Mouse (Mus musculus): ENCODE data around the gene Faf1. TPM values are rescaled to one million over a fixed set of nuclear protein-coding genes. Genes with fewer than 3 reads are reported as not detected.

Gene Faf1
- polyA plus RNA-seq, 1 experiment from 2014 or later, result 17.0 TPM

DNA sequence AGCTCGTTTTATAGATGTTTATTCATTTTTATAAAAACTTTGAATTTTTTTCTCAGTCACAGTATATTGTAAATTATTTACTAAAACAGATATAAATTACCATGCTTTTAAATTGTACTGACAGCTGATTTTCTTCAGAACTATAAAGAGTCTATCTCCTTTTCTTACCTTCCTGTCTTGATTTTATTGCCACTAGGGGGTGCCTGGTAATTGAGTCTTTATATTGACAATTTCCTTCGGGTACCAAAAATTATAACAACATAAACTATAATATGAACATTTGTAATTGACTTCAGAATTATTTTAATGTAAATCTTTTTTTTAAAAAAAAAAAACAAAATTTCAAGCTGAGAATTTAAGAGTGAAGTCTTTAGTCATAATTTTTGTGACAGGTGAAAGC lies 67.6 kb downstream of the Faf1 start:
- no peak overlapping the region for H3K4me2 ChIP-seq (ENCODE audit: low read depth, low read length)
- 68% methylated on average over 2 of the region's 2 CpGs for WGBS
- ATAC-seq (ENCODE audit: insufficient read depth, low FRiP score), result no peak
- H3K9ac ChIP-seq (ENCODE audit: low read length), result no peak overlapping the region
- H3K36me3 ChIP-seq (ENCODE audit: control insufficient read depth, insufficient read depth, low read length), result no peaks in the 10 kb centered on the region
- no peak overlapping the region for H3K4me3 ChIP-seq (replicated peaks; ENCODE audit: low read length)
- no peaks in the 10 kb centered on the region for H3K4me1 ChIP-seq (ENCODE audit: control insufficient read depth, insufficient read depth, low read length)
- no peaks in the 10 kb centered on the region for H3K9me3 ChIP-seq (replicated peaks; ENCODE audit: control insufficient read depth, low read length)
- H3K27me3 ChIP-seq (ENCODE audit: control insufficient read depth, insufficient read depth, low read length), result no peaks in the 10 kb centered on the region
- no peak overlapping the region for H3K27ac ChIP-seq (ENCODE audit: low read length)

DNA sequence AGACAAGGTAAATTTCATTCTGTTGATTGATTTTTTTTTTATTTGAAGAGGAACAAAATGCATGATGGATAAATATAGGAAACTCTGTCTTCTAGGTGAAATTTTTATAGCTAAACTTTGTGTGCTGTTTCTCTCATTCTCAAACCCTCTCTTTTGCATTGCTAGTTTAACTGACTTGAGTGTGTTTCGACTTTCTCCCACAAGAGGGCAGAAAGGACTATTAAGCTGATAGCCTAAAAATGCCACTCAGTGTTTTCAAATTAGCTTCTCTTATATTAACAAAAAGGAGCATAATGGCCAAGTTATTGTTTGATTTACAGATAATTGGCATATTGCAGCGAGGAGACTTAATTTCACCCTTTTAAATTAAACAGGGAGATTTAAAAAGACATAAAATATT lies 82.6 kb downstream of the Faf1 start:
- no peak overlapping the region for H3K4me3 ChIP-seq (replicated peaks; ENCODE audit: low read length)
- no peak overlapping the region for H3K9ac ChIP-seq (ENCODE audit: low read length)
- H3K27ac ChIP-seq (ENCODE audit: low read length), result no peak overlapping the region
- no peaks in the 10 kb centered on the region for H3K4me1 ChIP-seq (ENCODE audit: control insufficient read depth, insufficient read depth, low read length)
- no peaks in the 10 kb centered on the region for H3K9me3 ChIP-seq (replicated peaks; ENCODE audit: control insufficient read depth, low read length)
- no peaks in the 10 kb centered on the region for H3K36me3 ChIP-seq (ENCODE audit: control insufficient read depth, insufficient read depth, low read length)
- WGBS, result 33% methylated on average over 2 of the region's 2 CpGs
- no peak overlapping the region for H3K4me2 ChIP-seq (ENCODE audit: low read depth, low read length)
- no peaks in the 10 kb centered on the region for H3K27me3 ChIP-seq (ENCODE audit: control insufficient read depth, insufficient read depth, low read length)
- ATAC-seq (ENCODE audit: insufficient read depth, low FRiP score), result no peak

DNA sequence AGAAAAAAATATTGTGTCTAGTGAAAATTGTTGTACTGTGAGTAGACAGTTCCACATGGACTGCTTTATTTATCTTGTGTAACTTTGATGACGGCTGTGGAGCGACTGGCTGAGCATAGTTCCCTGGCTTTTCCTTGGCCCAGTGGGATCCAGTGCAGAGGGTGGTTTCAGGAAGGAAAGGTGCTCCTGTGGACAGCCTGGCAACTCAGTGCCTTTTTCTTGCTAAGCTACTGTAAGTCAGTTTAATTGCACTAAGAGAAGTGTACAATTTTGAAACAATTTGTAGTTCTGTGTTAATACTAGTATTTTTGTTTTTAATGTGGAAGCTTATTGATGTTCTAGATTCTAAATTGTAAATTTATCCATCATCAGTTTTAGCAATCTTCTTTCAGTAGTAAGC lies 83.5 kb downstream of the Faf1 start:
- H3K36me3 ChIP-seq (ENCODE audit: control insufficient read depth, insufficient read depth, low read length), result no peaks in the 10 kb centered on the region
- no peak overlapping the region for H3K4me3 ChIP-seq (replicated peaks; ENCODE audit: low read length)
- no peaks in the 10 kb centered on the region for H3K4me1 ChIP-seq (ENCODE audit: control insufficient read depth, insufficient read depth, low read length)
- no peak for ATAC-seq (ENCODE audit: insufficient read depth, low FRiP score)
- no peaks in the 10 kb centered on the region for H3K27me3 ChIP-seq (ENCODE audit: control insufficient read depth, insufficient read depth, low read length)
- WGBS, result 69% methylated on average over 2 of the region's 2 CpGs
- no peak overlapping the region for H3K9ac ChIP-seq (ENCODE audit: low read length)
- H3K27ac ChIP-seq (ENCODE audit: low read length), result no peak overlapping the region
- H3K4me2 ChIP-seq (ENCODE audit: low read depth, low read length), result no peak overlapping the region
- H3K9me3 ChIP-seq (replicated peaks; ENCODE audit: control insufficient read depth, low read length), result no peaks in the 10 kb centered on the region

DNA sequence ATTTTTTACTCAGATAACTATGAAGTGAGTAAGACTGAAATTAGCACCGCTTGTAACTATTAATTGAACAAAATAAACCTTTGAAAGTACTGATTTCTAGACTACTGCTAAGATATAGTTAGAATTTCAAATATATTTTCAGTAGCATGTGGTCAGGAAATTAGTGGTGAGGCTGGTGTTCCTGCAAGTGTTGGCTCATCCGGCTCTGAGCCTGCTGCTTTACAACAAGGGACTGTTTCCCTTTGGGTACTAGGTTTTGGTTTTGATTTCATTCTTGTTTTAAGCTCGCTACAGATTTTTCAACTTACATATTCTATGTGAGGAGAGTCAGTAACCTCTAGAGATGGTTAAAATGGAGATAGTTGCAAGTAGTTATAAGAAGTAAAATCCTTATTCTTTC lies 84.1 kb downstream of the Faf1 start:
- no peak overlapping the region for H3K27ac ChIP-seq (ENCODE audit: low read length)
- no peaks in the 10 kb centered on the region for H3K9me3 ChIP-seq (replicated peaks; ENCODE audit: control insufficient read depth, low read length)

DNA sequence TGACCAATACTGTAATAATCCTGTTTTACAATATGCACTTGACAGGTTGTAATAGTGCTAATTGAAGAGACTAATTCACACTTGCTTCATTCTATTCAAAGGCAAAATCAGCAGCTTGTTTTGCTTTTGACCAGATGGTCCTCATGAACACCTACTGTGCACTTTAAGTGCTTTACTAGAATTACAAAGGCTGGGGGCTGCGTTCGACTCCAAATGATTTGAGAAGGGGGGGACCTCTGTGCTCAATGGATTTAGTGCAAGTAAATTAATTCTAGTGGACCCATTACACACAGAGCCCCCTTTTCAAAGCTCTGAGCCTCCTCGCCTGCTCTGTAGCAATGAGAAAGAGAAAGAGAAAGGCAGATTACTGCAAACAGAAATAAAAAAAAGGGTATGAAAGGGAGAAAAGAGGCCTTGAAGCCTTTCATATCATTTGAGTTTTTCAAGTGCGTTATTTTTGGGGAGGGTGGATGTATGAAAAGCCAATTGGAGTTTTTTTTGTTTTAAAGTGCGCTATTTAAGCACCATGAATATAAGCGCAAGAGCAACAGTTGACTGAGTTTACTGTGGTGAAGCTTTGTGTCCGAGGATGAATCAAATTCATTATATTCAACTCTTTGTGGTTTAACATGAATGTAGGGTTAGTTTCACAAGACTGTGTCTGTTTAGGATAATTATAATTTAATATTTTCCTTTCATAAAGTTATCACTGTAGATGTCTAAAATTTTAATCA lies 86.5 kb downstream of the Faf1 start:
- Histone ChIP-seq H3K27me3 (ENCODE audit: control insufficient read depth, insufficient read depth, low read length) (no peaks in the 10 kb centered on the region), H3K27ac (ENCODE audit: low read length) (no peak overlapping the region), H3K4me3 (replicated peaks; ENCODE audit: low read length) (no peak overlapping the region), H3K9ac (ENCODE audit: low read length) (no peak overlapping the region), H3K36me3 (ENCODE audit: control insufficient read depth, insufficient read depth, low read length) (no peaks in the 10 kb centered on the region), H3K9me3 (replicated peaks; ENCODE audit: control insufficient read depth, low read length) (no peaks in the 10 kb centered on the region), H3K4me2 (ENCODE audit: low read depth, low read length) (no peak overlapping the region), H3K4me1 (ENCODE audit: control insufficient read depth, insufficient read depth, low read length) (no peaks in the 10 kb centered on the region)
- WGBS, result 62% methylated on average over 7 of the region's 7 CpGs
- no peak for ATAC-seq (ENCODE audit: insufficient read depth, low FRiP score)

More for the DNA sequence above, 84.1 kb downstream of the Faf1 start:
- WGBS, result 76% methylated on average over 3 of the region's 3 CpGs
- H3K4me3 ChIP-seq (replicated peaks; ENCODE audit: low read length), result no peak overlapping the region
- ATAC-seq (ENCODE audit: insufficient read depth, low FRiP score), result no peak
- no peaks in the 10 kb centered on the region for H3K36me3 ChIP-seq (ENCODE audit: control insufficient read depth, insufficient read depth, low read length)
- no peaks in the 10 kb centered on the region for H3K27me3 ChIP-seq (ENCODE audit: control insufficient read depth, insufficient read depth, low read length)
- no peaks in the 10 kb centered on the region for H3K4me1 ChIP-seq (ENCODE audit: control insufficient read depth, insufficient read depth, low read length)
- no peak overlapping the region for H3K4me2 ChIP-seq (ENCODE audit: low read depth, low read length)
- H3K9ac ChIP-seq (ENCODE audit: low read length), result no peak overlapping the region

DNA sequence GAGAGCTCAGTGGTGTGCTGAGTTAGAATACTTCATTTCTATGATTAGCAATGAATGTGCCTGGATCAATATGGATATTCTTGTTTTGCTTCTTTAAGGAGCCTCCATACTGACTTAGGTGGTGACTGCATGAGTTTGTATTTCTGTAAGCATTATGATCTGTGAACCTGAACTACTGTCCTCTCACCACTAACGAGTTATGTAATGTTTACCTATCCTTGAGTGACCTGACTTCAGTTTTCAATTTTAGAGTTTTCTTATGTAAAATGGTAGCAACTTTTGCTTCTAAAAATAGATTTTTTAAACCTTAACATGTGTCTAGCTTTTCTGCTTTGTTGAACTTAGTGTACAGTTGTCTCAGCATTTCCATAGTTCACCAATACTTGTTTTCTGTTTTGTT lies 92.7 kb downstream of the Faf1 start:
- H3K36me3 ChIP-seq (ENCODE audit: control insufficient read depth, insufficient read depth, low read length), result no peaks in the 10 kb centered on the region
- H3K4me1 ChIP-seq (ENCODE audit: control insufficient read depth, insufficient read depth, low read length), result no peaks in the 10 kb centered on the region
- WGBS, result 74% methylated on average over 1 of the region's 1 CpGs
- no peak for ATAC-seq (ENCODE audit: insufficient read depth, low FRiP score)
- no peaks in the 10 kb centered on the region for H3K27me3 ChIP-seq (ENCODE audit: control insufficient read depth, insufficient read depth, low read length)
- H3K9ac ChIP-seq (ENCODE audit: low read length), result no peak overlapping the region
- H3K9me3 ChIP-seq (replicated peaks; ENCODE audit: control insufficient read depth, low read length), result no peaks in the 10 kb centered on the region
- no peak overlapping the region for H3K4me2 ChIP-seq (ENCODE audit: low read depth, low read length)
- no peak overlapping the region for H3K4me3 ChIP-seq (replicated peaks; ENCODE audit: low read length)
- no peak overlapping the region for H3K27ac ChIP-seq (ENCODE audit: low read length)

DNA sequence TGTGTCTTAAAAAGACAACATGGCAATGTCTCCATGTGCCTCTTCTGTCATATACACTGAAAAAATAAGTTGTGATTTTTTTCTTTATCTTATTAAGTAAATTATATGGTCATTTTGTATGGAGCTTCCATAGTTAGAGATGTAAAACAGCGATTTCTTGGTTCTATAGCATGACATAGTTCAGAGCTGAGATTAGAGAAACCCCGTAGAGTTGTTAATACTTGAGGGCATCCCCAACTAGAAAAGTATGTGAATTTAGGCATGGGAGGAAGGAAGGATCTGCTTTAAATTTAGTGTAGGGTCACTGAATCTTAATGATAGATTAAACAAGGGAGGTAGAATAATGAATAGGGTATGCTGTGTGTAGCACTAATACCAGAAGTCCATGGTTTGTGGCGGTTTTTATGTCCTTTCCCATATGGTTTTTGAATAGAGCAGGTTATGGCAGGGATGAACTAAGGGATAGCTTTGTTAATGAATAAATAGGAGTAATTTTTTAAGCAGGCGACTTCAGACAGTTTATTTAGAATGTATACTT lies 106.3 kb downstream of the Faf1 start:
- Histone ChIP-seq H3K4me1 (ENCODE audit: control insufficient read depth, insufficient read depth, low read length) (no peaks in the 10 kb centered on the region), H3K9me3 (replicated peaks; ENCODE audit: control insufficient read depth, low read length) (no peaks in the 10 kb centered on the region), H3K4me2 (ENCODE audit: low read depth, low read length) (no peak overlapping the region), H3K4me3 (replicated peaks; ENCODE audit: low read length) (no peak overlapping the region), H3K9ac (ENCODE audit: low read length) (no peak overlapping the region), H3K36me3 (ENCODE audit: control insufficient read depth, insufficient read depth, low read length) (no peaks in the 10 kb centered on the region), H3K27ac (ENCODE audit: low read length) (no peak overlapping the region), H3K27me3 (ENCODE audit: control insufficient read depth, insufficient read depth, low read length) (no peaks in the 10 kb centered on the region)
- WGBS, result 93% methylated on average over 4 of the region's 4 CpGs
- ATAC-seq (ENCODE audit: insufficient read depth, low FRiP score), result no peak

DNA sequence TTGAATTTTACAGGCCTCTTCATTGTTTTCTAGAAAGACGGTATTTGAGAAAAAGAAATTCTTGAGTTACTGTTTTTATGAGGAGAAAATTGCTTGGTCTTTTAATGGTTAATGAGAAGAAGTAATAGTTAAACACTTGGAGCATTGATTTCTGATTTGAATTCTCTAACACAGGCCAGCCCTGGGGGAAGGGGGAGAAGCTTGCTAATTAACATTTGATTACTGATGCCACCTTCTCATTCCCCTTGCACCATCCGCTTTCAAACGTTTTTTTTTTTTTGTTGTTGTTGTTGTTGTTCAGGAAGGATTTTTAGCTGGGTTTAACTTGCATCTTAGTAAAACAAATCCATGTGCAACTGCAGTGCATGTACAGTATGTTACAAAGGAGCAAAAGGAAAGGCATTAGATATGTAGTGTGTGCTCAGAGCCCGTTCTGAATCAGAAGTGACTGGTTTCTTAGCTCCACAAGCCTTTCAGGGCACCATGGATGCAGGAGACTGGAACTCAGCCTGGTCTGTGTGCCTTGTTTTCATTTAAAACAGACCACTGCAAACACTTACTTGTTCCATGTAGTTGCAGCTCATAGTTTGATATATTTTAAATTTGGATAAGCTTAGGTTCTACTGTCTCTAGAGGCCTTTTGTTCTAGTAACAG lies 113.1 kb downstream of the Faf1 start:
- H3K27ac ChIP-seq (ENCODE audit: low read length), result no peak overlapping the region
- H3K36me3 ChIP-seq (ENCODE audit: control insufficient read depth, insufficient read depth, low read length), result no peaks in the 10 kb centered on the region
- ATAC-seq (ENCODE audit: insufficient read depth, low FRiP score), result no peak
- no peaks in the 10 kb centered on the region for H3K27me3 ChIP-seq (ENCODE audit: control insufficient read depth, insufficient read depth, low read length)
- no peak overlapping the region for H3K4me2 ChIP-seq (ENCODE audit: low read depth, low read length)
- H3K9ac ChIP-seq (ENCODE audit: low read length), result no peak overlapping the region
- H3K4me1 ChIP-seq (ENCODE audit: control insufficient read depth, insufficient read depth, low read length), result 0 out of 2 replicates have a peak, but pooled peaks cover 2% of the 10 kb centered on the region
- no peak overlapping the region for H3K4me3 ChIP-seq (replicated peaks; ENCODE audit: low read length)
- WGBS, result 57% methylated on average over 4 of the region's 4 CpGs
- H3K9me3 ChIP-seq (replicated peaks; ENCODE audit: control insufficient read depth, low read length), result no peaks in the 10 kb centered on the region

DNA sequence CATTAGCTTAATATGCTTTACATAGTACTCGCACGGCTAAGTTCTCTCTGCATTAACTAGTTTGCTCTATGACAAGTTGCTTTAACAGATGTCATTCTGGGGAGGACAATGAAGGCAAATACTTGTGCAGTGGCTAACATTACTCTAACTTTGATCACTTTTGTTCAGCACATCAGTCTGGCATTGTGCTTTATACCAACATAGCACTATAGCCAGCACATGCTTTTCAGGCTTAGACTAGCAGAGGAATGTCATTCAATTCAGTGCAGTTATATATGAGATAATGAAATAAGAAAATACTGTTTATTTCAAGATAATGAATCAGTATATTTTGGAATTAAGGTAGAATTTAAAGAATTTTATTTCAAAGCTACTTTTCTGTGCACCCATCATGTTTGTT lies 115.9 kb downstream of the Faf1 start:
- H3K27ac ChIP-seq (ENCODE audit: low read length), result no peak overlapping the region
- no peaks in the 10 kb centered on the region for H3K36me3 ChIP-seq (ENCODE audit: control insufficient read depth, insufficient read depth, low read length)
- H3K27me3 ChIP-seq (ENCODE audit: control insufficient read depth, insufficient read depth, low read length), result no peaks in the 10 kb centered on the region
- H3K4me3 ChIP-seq (replicated peaks; ENCODE audit: low read length), result no peak overlapping the region
- no peak overlapping the region for H3K9ac ChIP-seq (ENCODE audit: low read length)
- WGBS, result 42% methylated on average over 2 of the region's 2 CpGs
- 0 out of 2 replicates have a peak, but pooled peaks cover 2% of the 10 kb centered on the region for H3K4me1 ChIP-seq (ENCODE audit: control insufficient read depth, insufficient read depth, low read length)
- ATAC-seq (ENCODE audit: insufficient read depth, low FRiP score), result no peak
- no peaks in the 10 kb centered on the region for H3K9me3 ChIP-seq (replicated peaks; ENCODE audit: control insufficient read depth, low read length)
- H3K4me2 ChIP-seq (ENCODE audit: low read depth, low read length), result no peak overlapping the region

All from stomach, embryonic 16.5 days (tissue).